Mouse (Mus musculus): Measurements from ENCODE around the gene AB124611.
"Not testable (repeated sequence)": the region's sequence is repeated elsewhere in the genome, so short reads cannot be mapped to it uniquely, and the experiment has no call there.

The AB124611 gene

GRCm38 (mm10) chr9:21525937-21526633, at the start of gene AB124611:
Gene AB124611 (plus strand): TSS chr9:21526176.
- peak; percentile 33 for DNase-seq

GRCm38 (mm10) chr9:21477707-21478106, 48.3 kb upstream of the AB124611 start:
- no peak for DNase-seq

- no peak for DNase-seq
Observed at GRCm38 (mm10) chr9:21484065-21484464, 41.9 kb upstream of the AB124611 start.

- DNase-seq, result not testable (repeated sequence)
Observed at GRCm38 (mm10) chr9:21488246-21488645, 37.7 kb upstream of the AB124611 start.

- DNase-seq, result no peak
Observed at GRCm38 (mm10) chr9:21490696-21491095, 35.3 kb upstream of the AB124611 start.

GRCm38 (mm10) chr9:21493907-21494306, 32.1 kb upstream of the AB124611 start:
- DNase-seq, result no peak

- no peak for DNase-seq
Observed at GRCm38 (mm10) chr9:21494726-21495125, 31.2 kb upstream of the AB124611 start.

GRCm38 (mm10) chr9:21496308-21497049, 29.5 kb upstream of the AB124611 start:
- DNase-seq, result peak; percentile 24

- DNase-seq, result no peak
Observed at GRCm38 (mm10) chr9:21497050-21497542, 28.9 kb upstream of the AB124611 start.

- DNase-seq, result no peak
Observed at GRCm38 (mm10) chr9:21497664-21498063, 28.3 kb upstream of the AB124611 start.

- DNase-seq, result no peak
Observed at GRCm38 (mm10) chr9:21498284-21498902, 27.6 kb upstream of the AB124611 start.

GRCm38 (mm10) chr9:21503352-21503751, 22.6 kb upstream of the AB124611 start:
- no peak for DNase-seq

- no peak for DNase-seq
Observed at GRCm38 (mm10) chr9:21505767-21506166, 20.2 kb upstream of the AB124611 start.

GRCm38 (mm10) chr9:21507753-21508430, 18.1 kb upstream of the AB124611 start:
- DNase-seq, result no peak

GRCm38 (mm10) chr9:21508871-21509404, 17.0 kb upstream of the AB124611 start:
- DNase-seq, result no peak

GRCm38 (mm10) chr9:21509772-21510688, 15.9 kb upstream of the AB124611 start, which contains the start of gene Tmed1:
Gene Tmed1 (minus strand): TSS chr9:21510252.
- peak; percentile 95 for DNase-seq

- no peak for DNase-seq
Observed at GRCm38 (mm10) chr9:21510689-21511015, 15.3 kb upstream of the AB124611 start.

GRCm38 (mm10) chr9:21511052-21511451, 14.9 kb upstream of the AB124611 start:
- DNase-seq, result no peak

- no peak for DNase-seq
Observed at GRCm38 (mm10) chr9:21513466-21513865, 12.5 kb upstream of the AB124611 start.

GRCm38 (mm10) chr9:21517947-21518495, 8.0 kb upstream of the AB124611 start:
- DNase-seq, result no peak

GRCm38 (mm10) chr9:21518690-21519089, 7.3 kb upstream of the AB124611 start:
- DNase-seq, result not testable (repeated sequence)
